Mouse (Mus musculus): ENCODE measurements around the gene Tob1.

DNA sequence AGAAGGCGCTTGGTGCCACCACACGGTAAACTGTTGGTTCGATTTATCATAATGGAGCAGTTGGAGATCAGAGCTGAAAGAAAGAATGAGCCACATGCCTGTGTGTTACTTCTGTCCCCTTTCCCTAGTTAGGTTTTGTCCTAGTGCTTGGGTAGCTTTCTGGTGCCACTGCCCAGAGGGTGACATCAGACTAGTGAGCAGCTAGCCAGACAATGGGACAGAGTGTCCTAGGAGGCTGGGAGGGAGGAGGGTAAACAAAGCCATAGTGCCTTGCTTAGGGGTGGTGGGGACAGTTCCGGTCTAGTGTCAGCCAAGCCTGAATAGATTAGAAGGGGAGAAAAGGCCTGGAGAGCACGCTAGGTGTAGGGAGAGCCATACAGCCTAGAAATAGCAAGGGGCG lies 22.2 kb downstream of the Tob1 start:
- no peak for TF ChIP-seq POLR2A (IDR thresholded peaks at IDR 0.05; ENCODE audit: insufficient read depth, low read depth, low read length)
- no peak for TF ChIP-seq CTCF (IDR thresholded peaks at IDR 0.05; ENCODE audit: insufficient read depth, low read depth, low read length)

Measured in olfactory bulb, adult 2 months (tissue).